Mouse (Mus musculus): ENCODE data around the gene Nrp2.

Gene Nrp2

GRCm38 (mm10) chr1:62703158-62704116 lies at the start of gene Nrp2:
Nrp2 (plus strand) TSS chr1:62703285.
- DNase-seq (ENCODE audit: low spot score): peak; percentile 91

DNA sequence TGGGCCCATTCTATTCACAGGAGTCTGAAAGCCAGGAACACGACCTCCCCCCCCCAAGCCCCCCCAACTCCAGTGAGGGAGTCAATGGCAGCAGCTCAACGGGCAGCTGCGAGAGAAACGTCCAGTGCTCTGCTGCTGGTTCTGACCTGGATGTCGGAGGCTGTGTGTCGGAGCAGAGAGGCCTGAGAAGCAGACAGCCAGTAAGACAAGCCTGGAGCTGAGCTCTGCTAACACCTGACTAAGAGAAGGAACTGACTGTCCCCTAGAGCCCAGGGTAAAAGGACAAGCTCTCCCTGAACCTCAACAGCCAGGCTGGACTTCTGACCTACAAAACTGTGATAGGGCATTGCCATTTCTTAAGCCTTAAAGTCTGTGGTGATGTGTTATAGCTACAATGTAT lies 48.6 kb upstream of the Nrp2 start:
- DNase-seq (ENCODE audit: low spot score): no peak

- peak; percentile 66 for DNase-seq (ENCODE audit: low spot score)
These were observed 38.0 kb upstream of the Nrp2 start for GRCm38 (mm10) chr1:62664960-62665645.

DNA sequence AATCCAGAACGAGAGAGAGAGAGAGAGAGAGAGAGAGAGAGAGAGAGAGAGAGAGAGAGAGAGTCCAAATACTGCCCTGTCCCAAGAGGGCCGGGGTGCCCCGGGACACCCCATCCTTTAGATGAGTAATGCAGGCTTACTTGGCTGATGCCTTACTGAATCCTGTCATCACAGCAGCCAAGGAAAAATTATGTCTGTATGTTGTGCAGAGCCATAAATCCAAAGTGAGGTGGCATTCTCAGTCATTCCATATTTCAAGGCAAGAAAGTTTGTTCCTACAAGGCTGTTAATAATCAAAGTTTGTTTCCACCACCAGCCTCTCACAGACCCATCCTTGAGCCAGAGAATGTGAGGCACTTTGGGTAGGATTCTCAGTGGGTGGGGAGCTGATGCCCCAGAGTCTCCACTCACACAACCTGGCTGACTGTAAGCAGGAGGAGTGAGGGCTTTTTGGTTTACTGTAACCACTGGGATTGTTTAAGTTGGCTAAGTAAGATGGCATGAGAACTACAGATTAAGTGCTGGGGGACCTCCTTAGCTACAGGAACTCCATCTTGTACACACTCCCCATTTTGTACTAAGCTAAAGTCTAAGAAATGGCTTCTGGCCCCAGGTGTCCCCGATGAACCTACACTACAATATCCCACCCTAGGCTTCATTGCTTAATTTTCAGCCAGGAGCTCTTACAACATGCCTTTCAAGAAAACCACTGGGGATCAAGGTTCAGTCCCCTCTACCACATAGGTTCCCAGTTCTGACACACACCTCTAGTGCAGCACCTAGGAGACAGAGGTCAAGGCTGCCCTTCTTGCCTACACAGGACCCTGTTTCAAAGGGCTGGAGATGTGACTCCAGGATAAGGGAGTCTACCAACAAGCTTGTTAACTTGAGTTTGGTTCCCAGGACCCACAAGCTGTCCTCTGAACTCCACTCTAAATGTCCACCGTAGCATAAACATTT lies 37.0 kb upstream of the Nrp2 start:
- DNase-seq (ENCODE audit: low spot score): peak; percentile 55

GRCm38 (mm10) chr1:62666780-62667179 lies 36.3 kb upstream of the Nrp2 start:
- DNase-seq (ENCODE audit: low spot score): no peak

- DNase-seq (ENCODE audit: low spot score): no peak
These were observed 24.3 kb upstream of the Nrp2 start for GRCm38 (mm10) chr1:62678611-62679344.

DNA sequence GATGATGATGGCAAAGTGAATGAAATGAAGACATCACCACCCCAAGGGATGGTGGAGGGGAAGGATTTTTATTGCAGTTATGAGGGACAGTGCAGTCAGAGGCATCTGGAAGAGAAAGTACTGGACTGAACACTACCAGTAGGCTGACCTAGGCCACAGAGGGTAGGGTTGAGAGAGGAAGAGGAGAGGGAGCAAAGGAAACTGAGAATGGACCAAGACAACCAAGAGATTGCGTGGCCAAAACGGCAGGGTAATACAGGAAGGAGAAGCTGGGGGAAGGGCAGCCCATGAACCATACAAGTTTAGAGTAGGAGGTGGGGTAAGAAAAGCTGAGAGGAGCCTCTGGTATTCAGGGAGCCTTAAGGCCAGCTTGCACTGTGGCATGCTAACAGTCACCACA lies 23.6 kb upstream of the Nrp2 start:
- no peak for DNase-seq (ENCODE audit: low spot score)

DNA sequence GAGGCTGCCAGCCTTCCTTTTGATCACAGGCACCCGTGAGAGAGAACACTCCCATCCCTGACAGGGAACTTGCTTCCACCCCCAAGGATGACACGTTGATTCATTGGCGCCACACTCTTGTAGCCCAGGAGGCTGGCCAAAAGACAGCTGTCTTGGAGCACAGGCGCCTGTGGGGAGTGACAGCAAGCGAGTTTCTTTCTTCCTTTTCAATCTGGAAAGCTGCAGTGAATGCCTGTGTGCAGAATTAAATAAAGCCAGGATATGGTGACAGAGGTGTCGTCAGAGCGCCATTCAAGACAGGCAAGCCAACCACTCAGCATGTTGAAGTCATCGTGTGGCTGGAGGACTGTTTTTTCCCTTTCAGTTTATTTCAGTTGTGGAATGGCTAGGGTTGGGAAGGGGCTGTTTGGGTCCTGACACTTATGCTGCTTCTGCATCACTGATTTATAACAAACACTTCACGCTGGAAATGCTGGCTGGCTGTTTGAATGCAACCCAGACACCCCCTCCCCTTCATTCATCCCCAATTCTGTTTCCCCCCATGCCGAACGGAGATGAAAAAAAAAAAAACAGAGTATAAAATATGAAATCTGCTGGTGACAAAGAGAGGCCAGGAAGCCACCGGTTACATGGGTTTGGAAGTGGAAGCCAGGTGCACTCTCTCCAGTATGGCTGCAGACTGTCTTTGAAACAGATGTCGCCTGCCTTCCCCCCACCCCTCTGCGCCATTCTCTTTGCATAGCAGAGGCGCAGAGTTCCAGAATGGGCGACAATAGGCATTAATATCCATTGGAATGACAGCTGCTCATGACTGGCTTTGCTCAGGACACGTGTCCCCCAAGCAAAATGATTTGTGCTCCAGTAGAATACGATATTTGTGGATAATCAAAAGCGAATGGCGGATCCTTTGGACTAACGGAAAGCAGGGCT lies 20.4 kb upstream of the Nrp2 start:
- no peak for DNase-seq (ENCODE audit: low spot score)

- no peak for DNase-seq (ENCODE audit: low spot score)
These were observed 19.6 kb upstream of the Nrp2 start for GRCm38 (mm10) chr1:62683498-62683897.

DNA sequence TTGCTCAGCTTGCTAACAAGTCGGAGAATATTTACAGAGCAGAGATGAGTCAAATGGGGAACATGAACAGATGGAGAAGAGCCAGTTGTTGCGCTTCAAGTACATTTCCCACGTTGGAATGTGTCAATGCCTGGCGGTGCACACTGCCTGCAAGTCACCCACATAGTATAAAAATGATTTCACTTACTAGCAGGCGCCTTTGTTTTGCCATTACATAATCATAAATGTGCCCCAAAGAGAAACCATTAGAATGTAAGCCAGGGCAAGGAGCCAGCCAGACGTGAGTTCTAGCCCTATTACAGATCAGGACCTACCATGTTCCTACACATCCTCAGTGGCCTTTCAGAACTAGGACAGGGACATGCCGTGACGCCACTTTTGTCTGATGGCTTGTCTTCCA lies 15.6 kb upstream of the Nrp2 start:
- no peak for DNase-seq (ENCODE audit: low spot score)

DNA sequence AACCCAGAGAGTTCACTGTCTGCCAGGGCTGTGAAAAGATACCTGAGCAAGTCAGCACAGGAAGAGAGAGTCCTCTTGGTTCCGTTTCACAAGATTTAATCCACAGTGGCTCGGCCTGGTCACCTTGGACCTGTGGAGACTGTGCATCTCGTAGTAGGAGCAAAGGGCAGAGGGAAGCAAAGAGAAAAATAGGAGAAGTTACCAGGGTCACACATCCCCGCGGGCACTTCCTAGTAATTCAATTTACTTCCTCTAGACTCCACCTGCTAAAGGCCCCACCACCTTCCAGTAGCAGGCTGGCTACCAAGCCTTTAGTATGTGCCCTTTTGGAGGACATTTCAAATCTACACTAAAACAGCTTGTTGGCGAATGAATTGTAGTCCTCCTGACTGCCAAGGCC lies 11.9 kb upstream of the Nrp2 start:
- no peak for DNase-seq (ENCODE audit: low spot score)

- no peak for DNase-seq (ENCODE audit: low spot score)
These were observed 6.6 kb upstream of the Nrp2 start for GRCm38 (mm10) chr1:62696312-62696982.

DNA sequence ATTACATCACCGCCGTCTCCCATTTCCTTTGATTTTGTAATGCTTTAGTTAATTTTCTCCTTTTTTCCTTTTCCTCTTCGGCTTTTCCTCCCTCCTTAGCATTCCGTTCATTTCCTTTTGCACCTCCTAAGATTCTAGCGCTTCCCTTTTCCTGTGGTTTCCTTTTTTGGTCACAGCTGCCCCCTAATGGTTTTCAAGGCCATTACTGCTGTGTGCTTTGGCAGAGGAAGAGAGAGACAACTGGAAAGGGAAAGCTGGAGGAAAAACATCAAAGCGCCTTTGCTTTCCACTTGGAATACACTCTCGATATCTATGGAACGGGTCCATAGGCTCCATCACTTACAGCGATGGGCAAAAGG lies 6.1 kb upstream of the Nrp2 start:
- peak; percentile 56 for DNase-seq (ENCODE audit: low spot score)

- no peak for DNase-seq (ENCODE audit: low spot score)
These were observed 5.7 kb upstream of the Nrp2 start for GRCm38 (mm10) chr1:62697353-62697752.

DNA sequence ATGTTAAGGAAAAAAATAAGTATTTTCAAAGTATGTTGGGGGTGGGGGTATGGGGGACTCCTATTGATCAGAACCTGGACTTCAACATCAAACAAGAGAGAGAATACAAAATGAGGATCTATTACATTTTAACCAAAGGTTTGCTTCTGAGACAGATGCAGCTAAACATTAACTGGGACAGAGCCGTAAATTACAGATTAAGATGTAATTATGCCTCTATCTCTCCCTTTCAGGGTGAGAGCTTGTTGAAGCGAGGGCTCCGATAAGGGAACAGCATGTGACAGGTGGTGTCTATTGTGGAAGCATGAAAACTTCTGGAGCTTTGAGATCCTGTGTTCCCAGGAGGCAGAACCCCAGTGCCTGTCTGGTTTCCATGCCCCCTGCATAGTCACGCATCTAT lies 3.3 kb upstream of the Nrp2 start:
- no peak for DNase-seq (ENCODE audit: low spot score)

GRCm38 (mm10) chr1:62701065-62701921 lies 1.8 kb upstream of the Nrp2 start:
- DNase-seq (ENCODE audit: low spot score): peak; percentile 88

- DNase-seq (ENCODE audit: low spot score): no peak
These were observed 342 bp upstream of the Nrp2 start for GRCm38 (mm10) chr1:62702743-62703142.

DNA sequence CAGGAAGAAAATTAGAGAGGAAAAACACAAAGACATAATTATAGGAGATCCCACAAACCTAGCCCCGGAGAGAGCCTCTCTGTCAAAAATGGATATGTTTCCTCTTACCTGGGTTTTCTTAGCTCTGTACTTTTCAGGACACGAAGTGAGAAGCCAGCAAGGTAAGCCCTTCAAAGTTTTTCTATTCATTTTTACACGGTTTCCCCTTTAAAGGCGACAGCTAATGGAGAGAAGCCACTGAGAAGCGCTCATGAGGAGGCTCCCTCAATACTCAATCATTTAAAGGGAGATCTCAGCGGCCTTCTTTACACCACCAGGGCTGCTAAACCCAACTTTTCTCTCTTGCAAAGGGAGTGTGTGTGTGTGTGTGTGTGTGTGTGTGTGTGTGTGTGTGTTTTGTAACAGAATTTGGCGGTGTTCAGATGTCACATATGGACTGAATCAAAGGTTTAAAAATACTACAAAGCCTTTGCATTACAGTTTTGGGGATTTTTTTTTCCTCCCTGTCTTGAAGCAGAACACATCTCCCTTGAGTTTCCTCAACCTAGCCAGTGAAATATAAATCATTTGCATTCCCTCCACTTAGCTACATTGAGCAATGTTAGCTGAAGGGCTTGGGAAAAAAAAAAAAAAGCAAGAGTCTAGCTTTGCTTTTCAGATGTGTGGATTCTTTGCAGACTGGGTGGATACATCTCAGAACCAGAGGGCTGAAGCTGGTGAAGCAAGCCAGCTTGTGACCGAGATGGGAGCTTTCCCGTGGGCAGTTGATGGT lies 1.2 kb downstream of the Nrp2 start:
- DNase-seq (ENCODE audit: low spot score): no peak
